Mouse (Mus musculus): ENCODE results near the gene Rapgef4. TPM values are rescaled to one million over a fixed set of nuclear protein-coding genes. Genes with fewer than 3 reads are reported as not detected.

Gene Rapgef4
- total and polyA plus RNA-seq, 2 experiments from 2014 or later, result 5.3 to 5.5 TPM

DNA sequence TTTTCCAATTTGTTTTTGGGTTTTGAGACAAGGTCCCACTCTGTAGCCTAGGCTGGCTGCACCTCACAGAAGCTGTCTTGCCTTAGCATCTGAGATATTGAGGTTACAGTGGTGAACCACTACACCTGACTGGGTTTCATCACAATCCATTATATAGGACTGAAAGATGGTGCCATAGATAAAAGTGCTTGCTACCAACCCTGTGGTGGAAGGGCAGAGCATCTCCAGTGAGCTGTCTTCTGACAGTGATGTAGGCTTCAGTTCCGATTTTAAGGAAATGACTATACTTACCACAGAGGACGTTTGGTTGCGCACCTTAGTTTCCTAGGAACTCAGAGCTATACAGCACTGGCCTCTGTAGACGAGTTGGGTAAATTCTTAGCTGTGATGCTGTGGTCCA lies 301.7 kb downstream of the Rapgef4 start:
- no peak for TF ChIP-seq CTCF (IDR thresholded peaks at IDR 0.05; ENCODE audit: low read depth)
- TF ChIP-seq EP300 (IDR thresholded peaks at IDR 0.05; ENCODE audit: low read depth), result no peak
- Histone ChIP-seq H3K4me2 (ENCODE audit: low read depth, low read length) (no peak overlapping the region), H3K9ac (replicated peaks; ENCODE audit: low read depth, low read length) (no peak overlapping the region), H3K27me3 (ENCODE audit: control insufficient read depth, insufficient read depth, low read length) (no peaks in the 10 kb centered on the region), H3K27ac (ENCODE audit: low read depth) (0 out of 2 replicates have a peak overlapping the region, but pooled peaks have one; percentile 1), H3K4me3 (ENCODE audit: low read depth, low read length) (no peak overlapping the region), H3K4me1 (ENCODE audit: control insufficient read depth, insufficient read depth) (peaks cover 16% of the 10 kb centered on the region), H3K36me3 (replicated peaks; ENCODE audit: control insufficient read depth, insufficient read depth, low read length) (no peaks in the 10 kb centered on the region), H3K9me3 (replicated peaks; ENCODE audit: control insufficient read depth, low read length) (no peaks in the 10 kb centered on the region)
- DNase-seq (ENCODE audit: low spot score) (no peak), ATAC-seq (ENCODE audit: insufficient read depth, low read depth) (no peak)
- WGBS, result 70% methylated on average over 4 of the region's 4 CpGs

- no peak overlapping the region for H3K4me3 ChIP-seq (ENCODE audit: low read depth, low read length)
- ATAC-seq (ENCODE audit: insufficient read depth, low read depth), result no peak
- no peaks in the 10 kb centered on the region for H3K27me3 ChIP-seq (ENCODE audit: control insufficient read depth, insufficient read depth, low read length)
- peak overlapping the region; percentile 96 for H3K27ac ChIP-seq (ENCODE audit: low read depth)
- DNase-seq (ENCODE audit: low spot score), result peak; percentile 82
- peaks cover 28% of the 10 kb centered on the region for H3K4me1 ChIP-seq (ENCODE audit: control insufficient read depth, insufficient read depth)
- H3K9me3 ChIP-seq (replicated peaks; ENCODE audit: control insufficient read depth, low read length), result no peaks in the 10 kb centered on the region
- peak overlapping the region; percentile 77 for H3K4me2 ChIP-seq (ENCODE audit: low read depth, low read length)
- H3K36me3 ChIP-seq (replicated peaks; ENCODE audit: control insufficient read depth, insufficient read depth, low read length), result no peaks in the 10 kb centered on the region
- 25% methylated on average over 7 of the region's 7 CpGs for WGBS
- TF ChIP-seq EP300 (IDR thresholded peaks at IDR 0.05; ENCODE audit: low read depth) (no peak), CTCF (IDR thresholded peaks at IDR 0.05; ENCODE audit: low read depth) (no peak)
- 0 out of 2 replicates have a peak overlapping the region, but pooled peaks have one; percentile 98 for H3K9ac ChIP-seq (replicated peaks; ENCODE audit: low read depth, low read length)
Measured at GRCm38 (mm10) chr2:72284689-72285088, 303.6 kb downstream of the Rapgef4 start.

DNA sequence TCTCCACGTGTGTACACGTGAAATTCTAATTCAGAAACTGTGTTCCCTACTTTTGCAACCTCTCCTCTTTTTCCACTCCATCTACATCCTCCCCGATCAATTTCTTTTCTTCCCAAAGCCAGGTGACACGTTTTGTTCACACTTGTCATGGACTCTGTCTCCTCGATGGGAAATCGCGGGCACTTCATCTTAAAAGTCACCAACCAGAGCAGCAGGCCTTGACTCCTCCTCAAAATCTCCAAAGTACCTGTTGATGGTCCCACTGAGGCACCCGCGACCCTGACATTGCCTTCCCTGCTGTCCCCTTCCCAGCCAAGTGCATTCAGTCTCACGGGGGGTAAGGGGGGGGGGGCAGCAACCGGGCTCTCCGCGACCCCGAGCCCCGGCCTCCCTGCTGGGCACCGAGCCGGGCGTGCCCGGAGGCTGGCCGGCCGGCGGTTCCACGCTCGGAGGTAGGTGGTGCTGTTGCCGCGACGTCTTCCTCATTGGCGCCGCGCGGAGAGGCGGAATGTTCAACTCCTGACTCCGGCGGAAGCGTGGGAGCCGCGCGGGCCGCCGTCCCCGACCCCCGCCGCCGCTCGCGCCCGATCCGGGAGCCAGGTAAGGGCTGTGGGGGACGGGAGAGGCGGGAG lies 304.3 kb downstream of the Rapgef4 start, which contains the start of gene Map3k20:
TSS of gene Map3k20 (plus strand) at position 382 of the 632 bp plus-strand sequence.
- peak; percentile 89 for ATAC-seq (ENCODE audit: insufficient read depth, low read depth)
- H3K27me3 ChIP-seq (ENCODE audit: control insufficient read depth, insufficient read depth, low read length), result no peaks in the 10 kb centered on the region
- peak; percentile 44; the same call in 1 of the 2 replicates for TF ChIP-seq CTCF (IDR thresholded peaks at IDR 0.05; ENCODE audit: low read depth)
- no peak for TF ChIP-seq EP300 (IDR thresholded peaks at IDR 0.05; ENCODE audit: low read depth)
- H3K4me2 ChIP-seq (ENCODE audit: low read depth, low read length), result peak within 1 kb of the TSS; percentile 77
- no peaks in the 10 kb centered on the region for H3K36me3 ChIP-seq (replicated peaks; ENCODE audit: control insufficient read depth, insufficient read depth, low read length)
- H3K9me3 ChIP-seq (replicated peaks; ENCODE audit: control insufficient read depth, low read length), result no peaks in the 10 kb centered on the region
- H3K27ac ChIP-seq (ENCODE audit: low read depth), result peak within 1 kb of the TSS; percentile 96
- peak within 1 kb of the TSS; percentile 98 for H3K9ac ChIP-seq (replicated peaks; ENCODE audit: low read depth, low read length)
- H3K4me3 ChIP-seq (ENCODE audit: low read depth, low read length), result peak within 1 kb of the TSS; percentile 97
- H3K4me1 ChIP-seq (ENCODE audit: control insufficient read depth, insufficient read depth), result peaks cover 32% of the 10 kb centered on the region
- peak; percentile 77 for DNase-seq (ENCODE audit: low spot score)
- WGBS, result under 1% methylated on average over 44 of the region's 50 CpGs

- TF ChIP-seq EP300 (IDR thresholded peaks at IDR 0.05; ENCODE audit: low read depth) (no peak), CTCF (IDR thresholded peaks at IDR 0.05; ENCODE audit: low read depth) (no peak)
- Histone ChIP-seq H3K27ac (ENCODE audit: low read depth) (peak overlapping the region; percentile 96), H3K4me2 (ENCODE audit: low read depth, low read length) (peak overlapping the region; percentile 77), H3K4me1 (ENCODE audit: control insufficient read depth, insufficient read depth) (peaks cover 32% of the 10 kb centered on the region), H3K9me3 (replicated peaks; ENCODE audit: control insufficient read depth, low read length) (no peaks in the 10 kb centered on the region), H3K36me3 (replicated peaks; ENCODE audit: control insufficient read depth, insufficient read depth, low read length) (no peaks in the 10 kb centered on the region), H3K4me3 (ENCODE audit: low read depth, low read length) (peak overlapping the region; percentile 97), H3K9ac (replicated peaks; ENCODE audit: low read depth, low read length) (peak overlapping the region; percentile 98), H3K27me3 (ENCODE audit: control insufficient read depth, insufficient read depth, low read length) (no peaks in the 10 kb centered on the region)
- peak; percentile 51 for ATAC-seq (ENCODE audit: insufficient read depth, low read depth)
- no peak for DNase-seq (ENCODE audit: low spot score)
- WGBS, result under 1% methylated on average over 56 of the region's 60 CpGs
Measured at GRCm38 (mm10) chr2:72285888-72286661, 305.0 kb downstream of the Rapgef4 start.

DNA sequence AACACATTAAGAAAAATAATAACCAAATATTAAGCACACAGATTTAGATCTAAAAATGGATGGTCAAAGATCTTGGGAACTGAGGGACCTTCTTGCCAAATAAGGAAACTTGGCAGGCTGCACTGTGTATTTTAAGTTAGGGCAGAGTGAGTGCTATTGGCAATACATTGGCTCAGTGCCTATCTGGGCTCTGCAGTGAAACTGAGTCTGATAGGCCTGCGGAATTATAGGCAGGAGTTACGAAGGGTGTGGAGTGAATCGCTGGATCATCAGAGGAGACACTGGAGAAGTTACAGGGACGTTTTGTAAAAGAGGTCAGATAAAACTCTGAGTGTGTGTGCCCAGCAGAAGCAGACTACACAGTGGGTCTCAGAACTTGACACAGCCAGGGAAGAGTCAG lies 306.1 kb downstream of the Rapgef4 start:
- no peak for TF ChIP-seq CTCF (IDR thresholded peaks at IDR 0.05; ENCODE audit: low read depth)
- TF ChIP-seq EP300 (IDR thresholded peaks at IDR 0.05; ENCODE audit: low read depth), result no peak
- peak overlapping the region; percentile 56 for H3K9ac ChIP-seq (replicated peaks; ENCODE audit: low read depth, low read length)

More for the DNA sequence above, 306.1 kb downstream of the Rapgef4 start:
- ATAC-seq (ENCODE audit: insufficient read depth, low read depth) (no peak), DNase-seq (ENCODE audit: low spot score) (no peak)
- H3K9me3 ChIP-seq (replicated peaks; ENCODE audit: control insufficient read depth, low read length), result no peaks in the 10 kb centered on the region
- no peaks in the 10 kb centered on the region for H3K36me3 ChIP-seq (replicated peaks; ENCODE audit: control insufficient read depth, insufficient read depth, low read length)
- peak overlapping the region; percentile 78 for H3K27ac ChIP-seq (ENCODE audit: low read depth)
- peak overlapping the region; percentile 77 for H3K4me2 ChIP-seq (ENCODE audit: low read depth, low read length)
- peak overlapping the region; percentile 97 for H3K4me3 ChIP-seq (ENCODE audit: low read depth, low read length)
- WGBS, result 6% methylated on average over 4 of the region's 4 CpGs
- peaks cover 32% of the 10 kb centered on the region for H3K4me1 ChIP-seq (ENCODE audit: control insufficient read depth, insufficient read depth)
- H3K27me3 ChIP-seq (ENCODE audit: control insufficient read depth, insufficient read depth, low read length), result no peaks in the 10 kb centered on the region
